Mouse (Mus musculus) liver, postnatal 0 days (tissue): ENCODE measurements around the gene Gfod1.

ENCODE experiments used
- CTCF ChIP-seq: sonication (generic); IDR thresholded peaks from 2 replicates; pipeline ENCODE4 v1.5.1; 2016; ENCODE audit warnings: antibody characterized with exemption, low read depth
- EP300 ChIP-seq: IDR thresholded peaks from 2 replicates; pipeline ENCODE4 v1.6.1; 2016; ENCODE audit warnings: antibody characterized with exemption, low read depth, mild to moderate bottlenecking

DNA sequence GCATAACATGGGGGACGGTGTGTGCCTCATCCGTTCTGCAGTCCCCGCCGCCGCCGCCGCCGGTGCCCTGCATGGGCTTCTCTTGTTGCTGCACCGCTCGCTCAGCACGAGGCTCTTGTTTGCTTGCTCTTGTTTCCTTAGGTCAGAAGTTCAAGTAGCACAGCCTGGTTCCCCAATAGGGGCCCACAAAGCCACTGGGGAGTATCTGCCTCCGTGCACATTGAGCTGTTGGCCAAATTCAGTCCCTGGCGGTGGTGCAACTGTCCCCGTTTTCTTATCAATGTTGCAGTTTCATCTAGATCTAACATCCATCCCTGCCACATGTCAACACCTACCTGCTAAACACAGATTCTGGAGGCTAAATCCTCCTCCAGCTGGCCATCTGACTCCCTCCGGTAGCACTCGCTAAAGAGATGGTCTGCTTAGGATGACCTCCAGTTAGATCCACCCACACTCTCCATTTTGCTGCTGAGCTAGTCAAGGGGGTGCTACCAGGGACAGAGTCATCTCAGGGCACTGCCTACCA, 95.0 kb downstream of the Gfod1 start:
- peak; percentile 82 for TF ChIP-seq EP300
- no peak; the same call in 1 of the 2 replicates for TF ChIP-seq CTCF
